Mouse (Mus musculus) frontal cortex, postnatal 14 days (tissue): ENCODE data around the gene Grik4.

Source experiments
- DNase-seq, 2 experiments: peaks; one replicate each; pipeline ENCODE4 v3.0.0; 2022; ENCODE audit warnings: low spot score in 2 of 2

The Grik4 gene

GRCm38 (mm10) chr9:42491780-42492179, 452.5 kb downstream of the Grik4 start:
- DNase-seq: peak; percentile 44

DNA sequence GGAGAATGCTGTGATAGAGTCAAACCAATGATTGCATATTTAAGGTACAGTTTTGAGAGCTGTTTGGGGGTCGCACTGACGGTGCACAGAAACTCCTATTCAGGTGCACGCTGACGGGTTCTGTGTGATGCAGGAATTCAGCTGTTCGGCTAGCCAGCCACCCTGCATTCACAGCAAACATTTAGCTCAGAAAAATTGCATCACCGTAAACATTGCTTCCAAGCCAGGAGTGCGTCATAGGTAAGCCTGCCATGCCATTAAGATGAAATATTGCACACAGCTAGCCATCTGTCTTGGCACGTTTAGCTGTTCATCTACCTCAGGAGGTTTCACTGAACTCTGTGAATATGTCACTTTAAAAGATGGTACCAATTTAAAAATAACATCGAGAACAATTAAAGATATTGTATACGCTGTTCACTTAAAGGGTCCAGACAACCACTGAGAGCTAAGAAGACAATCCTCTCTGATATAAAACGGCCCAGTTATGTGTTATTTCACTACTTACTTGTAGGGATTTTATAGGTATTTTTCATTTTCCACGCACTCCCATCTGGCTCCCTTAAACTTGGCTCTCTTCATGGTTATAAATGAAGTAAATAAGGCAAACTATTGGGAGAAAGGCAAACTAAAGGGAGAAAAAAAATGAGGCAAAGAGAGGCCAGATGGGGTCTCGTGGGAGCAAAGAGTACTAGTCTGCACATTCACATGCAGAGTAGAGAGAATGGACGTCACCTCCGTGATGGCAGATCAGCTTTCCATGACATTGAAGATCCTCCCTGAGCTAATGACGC, 453.5 kb downstream of the Grik4 start:
- no peak for DNase-seq

DNA sequence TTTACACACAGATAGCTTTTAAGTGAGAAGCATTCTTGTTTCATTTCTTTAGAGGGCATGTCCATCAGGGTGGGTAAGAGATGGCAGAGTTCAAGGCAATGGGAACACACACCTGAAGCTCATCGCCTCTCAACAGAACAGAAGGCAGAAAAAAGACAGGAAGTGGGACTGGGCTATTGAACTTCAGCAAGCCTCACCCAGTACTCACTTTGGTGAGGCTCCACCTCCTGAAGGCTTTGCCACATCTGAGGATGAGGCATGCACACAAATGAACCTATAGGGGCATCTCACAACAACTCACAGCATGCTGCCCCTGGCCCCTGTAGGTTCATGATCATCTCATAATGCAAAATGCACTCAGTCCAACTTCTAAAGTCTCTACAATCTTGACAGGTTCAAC, 456.2 kb downstream of the Grik4 start:
- DNase-seq: no peak

DNA sequence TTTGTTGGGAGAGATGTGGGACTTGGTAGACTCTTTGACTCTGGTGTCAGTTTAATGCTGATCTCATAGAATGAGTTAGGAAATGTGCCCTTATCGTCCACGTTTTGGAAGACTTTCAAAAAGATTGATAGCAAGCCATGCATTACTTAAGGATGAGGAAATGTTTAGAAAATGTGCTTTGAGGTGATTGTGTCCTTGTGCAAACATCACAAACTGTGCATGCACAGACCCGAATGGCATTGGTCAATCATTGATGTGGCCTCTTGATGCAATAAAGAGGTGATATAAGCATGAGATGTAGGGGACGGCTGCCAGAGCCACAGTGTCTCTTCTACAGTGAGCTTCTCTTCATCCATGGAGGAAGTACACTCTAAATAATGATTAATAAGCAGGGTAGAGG, 457.4 kb downstream of the Grik4 start:
- no peak for DNase-seq

GRCm38 (mm10) chr9:42484667-42485066, 459.6 kb downstream of the Grik4 start:
- DNase-seq: no peak

GRCm38 (mm10) chr9:42482944-42483343, 461.3 kb downstream of the Grik4 start:
- DNase-seq: no peak

GRCm38 (mm10) chr9:42476166-42476565, 468.1 kb downstream of the Grik4 start:
- DNase-seq: no peak

DNA sequence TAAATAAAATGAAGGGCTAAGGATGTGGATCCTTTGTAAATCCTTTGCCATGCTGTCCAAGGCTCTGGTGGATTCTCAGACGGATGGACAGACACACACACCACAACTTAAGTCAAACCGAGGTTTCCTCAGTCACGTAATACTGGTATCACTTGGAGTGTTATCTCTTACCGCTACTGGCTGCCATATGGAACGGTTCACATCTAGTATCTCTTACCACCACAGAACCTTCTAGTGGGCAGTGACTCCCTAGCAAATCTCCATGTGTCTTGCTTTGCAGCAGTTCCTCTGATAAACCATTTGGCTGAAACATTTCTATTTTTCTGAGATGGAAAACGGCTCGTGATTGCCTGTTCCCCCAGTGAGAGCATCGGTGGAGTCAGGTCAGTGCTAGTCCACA, 470.0 kb downstream of the Grik4 start:
- DNase-seq: no peak

DNA sequence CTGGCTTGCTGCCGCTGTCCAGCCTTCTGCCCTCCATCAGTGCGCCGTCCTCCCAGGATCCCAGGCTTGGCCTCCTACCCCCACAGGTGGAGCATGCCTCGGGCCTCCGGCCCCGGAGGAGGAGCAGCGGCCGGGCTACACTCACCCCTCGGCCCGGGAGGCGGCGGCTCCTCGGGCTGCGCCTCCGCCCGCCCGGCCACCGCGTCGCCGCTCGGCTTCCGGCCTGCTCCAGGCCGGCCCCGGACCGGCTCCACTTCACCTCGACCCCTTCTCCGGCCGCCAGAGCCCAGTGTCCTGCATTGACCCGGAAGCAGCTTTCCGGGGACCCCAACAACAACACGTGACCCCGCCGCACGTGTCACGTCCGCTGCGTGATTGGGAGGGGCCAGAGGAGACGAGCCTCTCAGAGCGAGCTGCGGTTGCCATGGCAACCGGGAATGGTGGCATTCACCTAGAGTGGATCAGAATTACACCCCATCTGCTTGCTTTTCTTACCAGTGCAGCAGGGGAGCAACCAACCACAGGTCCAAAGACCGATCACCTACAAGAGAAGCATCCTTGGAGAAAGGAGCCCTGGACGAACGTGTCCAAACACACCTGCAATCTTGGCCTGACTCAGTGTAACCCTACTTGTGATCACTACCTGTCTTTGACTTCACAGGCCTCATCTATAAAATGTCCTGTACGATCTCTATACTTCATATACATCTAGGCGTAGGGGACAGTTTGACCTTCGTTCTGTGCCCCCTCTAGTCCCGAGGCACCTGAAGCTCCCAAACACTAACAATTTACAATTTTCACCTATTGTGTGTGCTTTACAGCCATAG, 472.2 kb downstream of the Grik4 start:
- DNase-seq: peak; percentile 88 to 91

DNA sequence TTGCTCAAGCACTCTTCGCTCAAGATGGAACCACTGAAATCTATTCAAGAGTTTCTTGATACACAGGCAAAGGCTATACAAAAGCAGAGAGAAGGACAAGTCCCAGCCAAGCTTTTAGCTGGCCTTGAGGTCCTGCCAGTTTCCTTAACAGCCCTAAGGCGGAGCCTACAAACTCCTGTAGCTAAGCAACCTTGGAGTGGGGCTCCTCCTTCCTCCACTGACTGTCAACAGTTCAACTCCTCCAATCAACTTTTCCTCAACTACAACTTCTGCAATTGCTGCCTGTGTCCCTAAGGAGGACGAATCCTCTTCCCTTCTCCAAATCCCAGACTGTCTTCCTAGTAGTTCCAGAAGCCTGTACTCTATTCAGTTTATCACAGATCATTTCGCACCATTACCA, 473.1 kb downstream of the Grik4 start:
- DNase-seq: no peak

- no peak for DNase-seq
Observed at GRCm38 (mm10) chr9:42469323-42469722, 475.0 kb downstream of the Grik4 start.

- DNase-seq: no peak
Observed at GRCm38 (mm10) chr9:42468360-42468759, 475.9 kb downstream of the Grik4 start.
